Mouse (Mus musculus) adrenal gland, postnatal 36 days (tissue): ENCODE results near the gene Myh4. TPM values are rescaled to one million over a fixed set of nuclear protein-coding genes. Genes with fewer than 3 reads are reported as not detected.

Experiments
- DNase-seq, 2 experiments: peaks; one replicate each; pipeline ENCODE4 v3.0.0; 2021; ENCODE audit warnings: mixed read lengths in 1 of 2
- long read RNA-seq, 2 experiments: library from polyadenylated mRNA; stranded (forward); transcript quantifications; one replicate each; pipeline ENCODE4 v2.0.0; 2021; ENCODE audit warnings: borderline sequencing depth in 2 of 2
- total RNA-seq, 2 experiments: library from RNA; stranded (reverse); gene quantifications; 2 replicates each; pipeline ENCODE4 v1.2.3; 2021

Myh4 gene
- not detected for total RNA-seq
- long read RNA-seq, experiment 1, result 0 reads
- long read RNA-seq, experiment 2, result 0 reads

GRCm38 (mm10) chr11:67237481-67238079 lies at the start of gene Myh4:
Myh4 (plus strand) TSS chr11:67238029.
- no peak for DNase-seq

- no peak for DNase-seq
Observed at GRCm38 (mm10) chr11:67190316-67190715, 47.5 kb upstream of the Myh4 start.

- no peak for DNase-seq
Observed at GRCm38 (mm10) chr11:67190814-67191213, 47.0 kb upstream of the Myh4 start.

GRCm38 (mm10) chr11:67191496-67191895 lies 46.3 kb upstream of the Myh4 start:
- no peak for DNase-seq

GRCm38 (mm10) chr11:67199321-67199720 lies 38.5 kb upstream of the Myh4 start:
- no peak for DNase-seq

GRCm38 (mm10) chr11:67199752-67200151 lies 38.1 kb upstream of the Myh4 start, which contains the start of gene Myh1:
Myh1 (plus strand) TSS chr11:67200052.
- DNase-seq, result no peak

- peak in 1 of 2 experiments; percentile 26 for DNase-seq
Observed at GRCm38 (mm10) chr11:67204766-67205165, 33.1 kb upstream of the Myh4 start.

GRCm38 (mm10) chr11:67221803-67222202 lies 16.0 kb upstream of the Myh4 start:
- DNase-seq, result no peak

- DNase-seq, result no peak
Observed at GRCm38 (mm10) chr11:67224466-67224865, 13.4 kb upstream of the Myh4 start.

GRCm38 (mm10) chr11:67228731-67229130 lies 9.1 kb upstream of the Myh4 start:
- no peak for DNase-seq

GRCm38 (mm10) chr11:67229166-67229565 lies 8.7 kb upstream of the Myh4 start:
- no peak for DNase-seq

- peak; percentile 36 to 54 for DNase-seq
Observed at GRCm38 (mm10) chr11:67229946-67230345, 7.9 kb upstream of the Myh4 start.

- DNase-seq, result peak; percentile 52 to 74
Observed at GRCm38 (mm10) chr11:67235639-67236358, 2.0 kb upstream of the Myh4 start.

GRCm38 (mm10) chr11:67236799-67237198 lies 1.0 kb upstream of the Myh4 start:
- DNase-seq, result no peak

- DNase-seq, result no peak
Observed at GRCm38 (mm10) chr11:67241051-67241450, 3.2 kb downstream of the Myh4 start.

GRCm38 (mm10) chr11:67253691-67254090 lies 15.9 kb downstream of the Myh4 start:
- DNase-seq, result no peak

GRCm38 (mm10) chr11:67257048-67257447 lies 19.2 kb downstream of the Myh4 start:
- DNase-seq, result no peak

GRCm38 (mm10) chr11:67260956-67261355 lies 23.1 kb downstream of the Myh4 start:
- no peak for DNase-seq

- peak in 1 of 2 experiments; percentile 16 for DNase-seq
Observed at GRCm38 (mm10) chr11:67276601-67277174, 38.9 kb downstream of the Myh4 start, which contains the start of gene Myh8. Myh8 (plus strand) TSS chr11:67277124.

GRCm38 (mm10) chr11:67293440-67293839 lies 55.6 kb downstream of the Myh4 start:
- DNase-seq, result no peak
